ENCODE assay signal across 18 mouse cellular contexts in genomic region chr9:85872908-85873307, GRCm38 (mm10). TPM values are rescaled to one million over a fixed set of nuclear protein-coding genes. Genes with fewer than 3 reads are reported as not detected.
DNase-seq lines count a peak whose midpoint lies in the region; ATAC-seq and TF ChIP-seq lines count a peak whose summit lies in the region.
"Had no signal": no experiment of that assay in that cellular context is flagged by ENCODE, and none has a peak within 500 bp of the region (broad histone marks: within the 10 kb centered on the region; RNA-seq: fewer than 3 reads in every experiment).

No protein-coding gene starts in this region.

- no peak for ATAC-seq in midbrain, postnatal 0 days (ENCODE audit: low FRiP score)
- ATAC-seq in midbrain, embryonic 13.5 days = no peak
- no peak for ATAC-seq in forebrain, embryonic 15.5 days (replicated peaks)
- ATAC-seq: hindbrain, embryonic 16.5 days; intestine, postnatal 0 days; liver, embryonic 12.5 days had no signal

- H3K4me1 ChIP-seq in heart, adult 2 months (ENCODE audit: control insufficient read depth, insufficient read depth, low read length) = no peaks in the 10 kb centered on the region
- no peaks in the 10 kb centered on the region for H3K4me1 ChIP-seq in midbrain, postnatal 0 days (ENCODE audit: insufficient read depth, low read length)
- H3K4me1 ChIP-seq in midbrain, embryonic 13.5 days (replicated peaks) = no peaks in the 10 kb centered on the region
- no peaks in the 10 kb centered on the region for H3K4me1 ChIP-seq in forebrain, embryonic 15.5 days
- H3K4me1 ChIP-seq: forebrain, embryonic 10.5 days; heart, embryonic 15.5 days; liver, embryonic 12.5 days; midbrain, embryonic 12.5 days had no signal

- peak; percentile 30 for TF ChIP-seq CTCF in heart, adult 2 months (IDR thresholded peaks at IDR 0.05)
- TF ChIP-seq CTCF in midbrain, postnatal 0 days (IDR thresholded peaks at IDR 0.05) = peak; percentile 8; the same call in 1 of the 2 replicates

- no peak overlapping the region for H3K4me3 ChIP-seq in heart, adult 2 months
- H3K4me3 ChIP-seq in midbrain, postnatal 0 days (ENCODE audit: low read depth, low read length) = no peak overlapping the region
- H3K4me3 ChIP-seq in midbrain, embryonic 13.5 days (replicated peaks) = no peak overlapping the region
- no peak overlapping the region for H3K4me3 ChIP-seq in forebrain, embryonic 15.5 days
- H3K4me3 ChIP-seq: forebrain, embryonic 10.5 days; heart, embryonic 15.5 days; liver, embryonic 12.5 days; midbrain, embryonic 12.5 days had no signal

- H3K79me2 ChIP-seq in heart, adult 2 months (replicated peaks; ENCODE audit: control insufficient read depth, insufficient read depth, low read length) = no peaks in the 10 kb centered on the region

- H3K27ac ChIP-seq in heart, adult 2 months = no peak overlapping the region
- no peak overlapping the region for H3K27ac ChIP-seq in midbrain, postnatal 0 days (ENCODE audit: low read depth, low read length)
- H3K27ac ChIP-seq in midbrain, embryonic 13.5 days = no peak overlapping the region
- no peak overlapping the region for H3K27ac ChIP-seq in forebrain, embryonic 15.5 days (replicated peaks)
- H3K27ac ChIP-seq: forebrain, embryonic 10.5 days; heart, embryonic 15.5 days; liver, embryonic 12.5 days; midbrain, embryonic 12.5 days had no signal

- intact Hi-C loops in heart, adult 2 months (cut with DNase I) = loop anchor here (5.0 kb wide), 1 partner anchor 574 kb away; no protein-coding TSS in a partner anchor
- intact Hi-C loops in heart, postnatal 36 days (cut with DNase I) = loop anchor here (5.0 kb wide), 1 partner anchor 579 kb away; no protein-coding TSS in a partner anchor

- TF ChIP-seq EP300 in heart, adult 2 months (IDR thresholded peaks at IDR 0.05; ENCODE audit: insufficient read depth, low read depth, low read length) = no peak

- no peak overlapping the region for H3K4me2 ChIP-seq in midbrain, postnatal 0 days (ENCODE audit: low read depth, low read length, poor library complexity, severe bottlenecking)
- H3K4me2 ChIP-seq in midbrain, embryonic 13.5 days (replicated peaks) = no peak overlapping the region
- no peak overlapping the region for H3K4me2 ChIP-seq in forebrain, embryonic 15.5 days (replicated peaks)
- H3K4me2 ChIP-seq: heart, embryonic 15.5 days; liver, embryonic 12.5 days; lung, embryonic 14.5 days; midbrain, embryonic 12.5 days had no signal

- no peak for TF ChIP-seq POLR2A in heart, adult 2 months (IDR thresholded peaks at IDR 0.05; ENCODE audit: insufficient read depth, low read depth, low read length)

- no peaks in the 10 kb centered on the region for H3K36me3 ChIP-seq in heart, adult 2 months (ENCODE audit: control insufficient read depth, insufficient read depth, low read length)
- H3K36me3 ChIP-seq in midbrain, postnatal 0 days (ENCODE audit: insufficient read depth, low read length) = no peaks in the 10 kb centered on the region
- H3K36me3 ChIP-seq in midbrain, embryonic 13.5 days = no peaks in the 10 kb centered on the region
- H3K36me3 ChIP-seq in forebrain, embryonic 15.5 days = no peaks in the 10 kb centered on the region
- H3K36me3 ChIP-seq: forebrain, embryonic 10.5 days; heart, embryonic 15.5 days; liver, embryonic 12.5 days; midbrain, embryonic 12.5 days had no signal

- 76% methylated on average over 7 of the region's 7 CpGs for WGBS in heart, adult 2 months
- WGBS in midbrain, postnatal 0 days = 79% methylated on average over 7 of the region's 7 CpGs
- 82% methylated on average over 7 of the region's 7 CpGs for WGBS in midbrain, embryonic 13.5 days
- 77% methylated on average over 7 of the region's 7 CpGs for WGBS in forebrain, embryonic 15.5 days

- H3K9me3 ChIP-seq in midbrain, postnatal 0 days (ENCODE audit: low read length) = no peaks in the 10 kb centered on the region
- no peaks in the 10 kb centered on the region for H3K9me3 ChIP-seq in midbrain, embryonic 13.5 days
- H3K9me3 ChIP-seq in forebrain, embryonic 15.5 days = no peaks in the 10 kb centered on the region
- H3K9me3 ChIP-seq: forebrain, embryonic 10.5 days; heart, embryonic 15.5 days; liver, embryonic 12.5 days; midbrain, embryonic 12.5 days had no signal

- no peak overlapping the region for H3K9ac ChIP-seq in heart, adult 2 months (ENCODE audit: low read depth, low read length)
- H3K9ac ChIP-seq in midbrain, postnatal 0 days (replicated peaks; ENCODE audit: low read length, poor library complexity, severe bottlenecking) = no peak overlapping the region
- no peak overlapping the region for H3K9ac ChIP-seq in midbrain, embryonic 13.5 days (replicated peaks)
- no peak overlapping the region for H3K9ac ChIP-seq in forebrain, embryonic 15.5 days (replicated peaks)
- H3K9ac ChIP-seq: heart, embryonic 15.5 days; liver, embryonic 12.5 days; lung, embryonic 14.5 days; midbrain, embryonic 12.5 days had no signal

- no peaks in the 10 kb centered on the region for H3K27me3 ChIP-seq in heart, adult 2 months (ENCODE audit: control insufficient read depth, insufficient read depth, low read length)
- H3K27me3 ChIP-seq in midbrain, postnatal 0 days (ENCODE audit: insufficient read depth, low read length) = no peaks in the 10 kb centered on the region
- H3K27me3 ChIP-seq in midbrain, embryonic 13.5 days = no peaks in the 10 kb centered on the region
- no peaks in the 10 kb centered on the region for H3K27me3 ChIP-seq in forebrain, embryonic 15.5 days
- H3K27me3 ChIP-seq: heart, embryonic 15.5 days; liver, embryonic 12.5 days; midbrain, embryonic 12.5 days had no signal

- DNase-seq in heart, adult 2 months = no peak
- no peak for DNase-seq in heart, postnatal 36 days
- no peak for DNase-seq in midbrain, postnatal 0 days (ENCODE audit: low spot score)
- peak; percentile 15 for DNase-seq in NIH3T3 (ENCODE audit: low read depth)
- no peak for DNase-seq in spleen, postnatal 4 days (ENCODE audit: low spot score in 2 of 2)
- DNase-seq: adrenal gland, postnatal 10 days; cerebellum, adult 9-11 months; gastrocnemius, postnatal 14 days; kidney, postnatal 14 days; lung, embryonic 14.5 days had no signal

RNA-seq across cellular contexts. Expression of gene Tpbg, which starts 30.7 kb away (rescaled TPM):
- 1 to 10 TPM; 1.6 to 1.8 TPM for total RNA-seq in heart, adult 2 months (2021)
- polyA plus RNA-seq in heart, adult 2 months (2012; rRNA removed) = 0.59 and 0.98 TPM in 2 replicates
- 1 to 10 TPM in 1 of 2 experiments, under 1 TPM in 1; 0.94 to 1.2 TPM for total RNA-seq in heart, postnatal 36 days (2021)
- total RNA-seq in midbrain, postnatal 0 days (2014; rRNA removed) = 34.0 and 36.7 TPM in 2 replicates
- polyA plus RNA-seq in midbrain, postnatal 0 days (2015; fragmentation: Nextera tagmentation; extraction: Ambion mirVana) = 13.2 and 14.0 TPM in 2 replicates
- polyA plus RNA-seq in midbrain, embryonic 13.5 days (2015; fragmentation: Nextera tagmentation; extraction: Ambion mirVana) = 15.4 and 25.4 TPM in 2 replicates
- polyA plus RNA-seq in forebrain, embryonic 15.5 days (2015; fragmentation: Nextera tagmentation; extraction: Ambion mirVana) = 11.7 and 12.0 TPM in 2 replicates
